Mouse (Mus musculus) olfactory bulb, adult 2 months (tissue): Measurements from ENCODE around the gene Pacsin3.

Source experiments
- CTCF ChIP-seq: fragments of 200-500 bp; IDR thresholded peaks from 2 replicates; pipeline ENCODE4 v1.5.1; 2012; ENCODE audit warnings: low read depth, mild to moderate bottlenecking, low read length, moderate library complexity; ENCODE audit not compliant: insufficient read depth
- POLR2A ChIP-seq: fragments of 200-500 bp; IDR thresholded peaks from 2 replicates; pipeline ENCODE4 v1.6.1; 2012; ENCODE audit warnings: mild to moderate bottlenecking, low read depth, low read length, moderate library complexity; ENCODE audit not compliant: insufficient read depth

DNA sequence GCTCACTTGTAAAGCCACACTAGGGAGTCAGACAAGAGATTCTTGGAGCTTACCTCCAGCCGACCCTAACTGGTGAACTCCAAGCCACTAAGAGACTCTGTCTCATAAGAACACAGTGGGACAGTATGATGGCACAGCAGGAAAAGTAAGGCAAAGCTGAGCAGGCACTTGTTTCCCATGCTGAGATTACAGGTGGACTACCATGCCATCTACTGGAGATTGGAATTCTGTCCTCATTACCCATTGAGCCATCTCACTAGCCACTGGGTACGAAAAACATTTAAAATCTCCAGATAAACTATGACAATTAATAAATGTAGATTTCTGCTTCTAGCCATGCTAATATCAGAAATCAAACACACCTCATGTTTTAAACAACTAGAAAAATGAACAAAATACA, 32.1 kb upstream of the Pacsin3 start:
- TF ChIP-seq CTCF = no peak
- no peak for TF ChIP-seq POLR2A
